Comparison of ENCODE assay signal across 8 mouse cellular contexts in genomic region chr2:166995021-166995795, GRCm38 (mm10). TPM values are rescaled to one million over a fixed set of nuclear protein-coding genes. Genes with fewer than 3 reads are reported as not detected.
DNase-seq lines count a peak whose midpoint lies in the region; ATAC-seq lines count a peak whose summit lies in the region.

No protein-coding gene starts in this region.

- H3K9ac ChIP-seq in heart, embryonic 13.5 days = peak overlapping the region; percentile 99
- peak overlapping the region; percentile 79 for H3K9ac ChIP-seq in midbrain, embryonic 11.5 days (ENCODE audit: low read length)
- H3K9ac ChIP-seq in stomach, embryonic 15.5 days = peak overlapping the region; percentile 98

- H3K9me3 ChIP-seq in heart, embryonic 13.5 days = no peaks in the 10 kb centered on the region
- no peaks in the 10 kb centered on the region for H3K9me3 ChIP-seq in midbrain, embryonic 11.5 days (ENCODE audit: control insufficient read depth, low read length)
- no peaks in the 10 kb centered on the region for H3K9me3 ChIP-seq in stomach, embryonic 15.5 days

- no peak for ATAC-seq in heart, embryonic 13.5 days (ENCODE audit: extremely low read depth, insufficient number of reproducible peaks, low FRiP score, low TSS enrichment)
- peak; percentile 37 for ATAC-seq in midbrain, embryonic 11.5 days (ENCODE audit: low FRiP score)
- peak; percentile 14; the same call in 1 of the 2 replicates for ATAC-seq in stomach, embryonic 15.5 days (ENCODE audit: insufficient read depth, low FRiP score, low read depth)

- peak overlapping the region; percentile 98 for H3K4me3 ChIP-seq in heart, embryonic 13.5 days
- peak overlapping the region; percentile 64 for H3K4me3 ChIP-seq in midbrain, embryonic 11.5 days (ENCODE audit: low read depth, low read length)
- peak overlapping the region; percentile 95 for H3K4me3 ChIP-seq in stomach, embryonic 15.5 days (replicated peaks)

- H3K4me1 ChIP-seq in heart, embryonic 13.5 days = peaks cover 56% of the 10 kb centered on the region
- peaks cover 7% of the 10 kb centered on the region for H3K4me1 ChIP-seq in midbrain, embryonic 11.5 days (ENCODE audit: control insufficient read depth, insufficient read depth, low read length)
- H3K4me1 ChIP-seq in stomach, embryonic 15.5 days = peaks cover 20% of the 10 kb centered on the region

- peak; percentile 34 for DNase-seq in kidney, adult 18-20 months
- DNase-seq in kidney, postnatal 14 days = no peak
- DNase-seq in T-cell, adult 2 months (ENCODE audit: low spot score) = peak; percentile 15
- peak; percentile 16 for DNase-seq in embryo, embryonic 10 days (ENCODE audit: low spot score)
- peak; percentile 47 for DNase-seq in kidney, postnatal 10 days
- peak; percentile 92 for DNase-seq in midbrain, embryonic 11.5 days (ENCODE audit: low spot score, missing footprints)

- 2% methylated on average over 28 of the region's 28 CpGs for WGBS in heart, embryonic 13.5 days
- 6% methylated on average over 28 of the region's 28 CpGs for WGBS in midbrain, embryonic 11.5 days
- 2% methylated on average over 28 of the region's 28 CpGs for WGBS in stomach, embryonic 15.5 days

- no peaks in the 10 kb centered on the region for H3K36me3 ChIP-seq in heart, embryonic 13.5 days
- no peaks in the 10 kb centered on the region for H3K36me3 ChIP-seq in midbrain, embryonic 11.5 days (ENCODE audit: control insufficient read depth, insufficient read depth, low read length)
- H3K36me3 ChIP-seq in stomach, embryonic 15.5 days = no peaks in the 10 kb centered on the region

- peak overlapping the region; percentile 99 for H3K27ac ChIP-seq in heart, embryonic 13.5 days (replicated peaks)
- H3K27ac ChIP-seq in midbrain, embryonic 11.5 days (ENCODE audit: low read depth, low read length) = peak overlapping the region; percentile 90
- peak overlapping the region; percentile 97 for H3K27ac ChIP-seq in stomach, embryonic 15.5 days

- H3K4me2 ChIP-seq in heart, embryonic 13.5 days = peak overlapping the region; percentile 79
- H3K4me2 ChIP-seq in midbrain, embryonic 11.5 days = peak overlapping the region; percentile 72
- H3K4me2 ChIP-seq in stomach, embryonic 15.5 days = peak overlapping the region; percentile 90

- no peaks in the 10 kb centered on the region for H3K27me3 ChIP-seq in heart, embryonic 13.5 days (replicated peaks)
- H3K27me3 ChIP-seq in midbrain, embryonic 11.5 days (ENCODE audit: control insufficient read depth, insufficient read depth, low read length) = no peaks in the 10 kb centered on the region
- no peaks in the 10 kb centered on the region for H3K27me3 ChIP-seq in stomach, embryonic 15.5 days (replicated peaks)

RNA-seq across cellular contexts. Expression of gene Stau1, which starts 0.9 kb away (rescaled TPM):
- polyA plus RNA-seq in heart, embryonic 13.5 days (2015; fragmentation: Nextera tagmentation; extraction: Ambion mirVana) = 57.1 and 57.3 TPM in 2 replicates
- 96.2 and 104 TPM in 2 replicates for polyA plus RNA-seq in midbrain, embryonic 11.5 days (2014; fragmentation: Nextera tagmentation; extraction: Ambion mirVana)
- polyA plus RNA-seq in stomach, embryonic 15.5 days (2015; fragmentation: Nextera tagmentation; extraction: Ambion mirVana) = 70.6 and 76.9 TPM in 2 replicates

RNA-seq across cellular contexts. Expression of gene Ddx27, which starts 19.8 kb away (rescaled TPM):
- polyA plus RNA-seq in heart, embryonic 13.5 days (2015; fragmentation: Nextera tagmentation; extraction: Ambion mirVana) = 31.1 and 31.6 TPM in 2 replicates
- 40.6 and 42.5 TPM in 2 replicates for polyA plus RNA-seq in midbrain, embryonic 11.5 days (2014; fragmentation: Nextera tagmentation; extraction: Ambion mirVana)
- polyA plus RNA-seq in stomach, embryonic 15.5 days (2015; fragmentation: Nextera tagmentation; extraction: Ambion mirVana) = 47.4 and 50.4 TPM in 2 replicates
